Mouse (Mus musculus) kidney, adult 18-20 months (tissue): ENCODE measurements around the gene Pou6f1.
"Not testable (repeated sequence)": the region's sequence is repeated elsewhere in the genome, so short reads cannot be mapped to it uniquely, and the experiment has no call there.

Experiments used
- DNase-seq: peaks from one replicate; pipeline ENCODE4 v3.0.0; 2021

The Pou6f1 gene

DNA sequence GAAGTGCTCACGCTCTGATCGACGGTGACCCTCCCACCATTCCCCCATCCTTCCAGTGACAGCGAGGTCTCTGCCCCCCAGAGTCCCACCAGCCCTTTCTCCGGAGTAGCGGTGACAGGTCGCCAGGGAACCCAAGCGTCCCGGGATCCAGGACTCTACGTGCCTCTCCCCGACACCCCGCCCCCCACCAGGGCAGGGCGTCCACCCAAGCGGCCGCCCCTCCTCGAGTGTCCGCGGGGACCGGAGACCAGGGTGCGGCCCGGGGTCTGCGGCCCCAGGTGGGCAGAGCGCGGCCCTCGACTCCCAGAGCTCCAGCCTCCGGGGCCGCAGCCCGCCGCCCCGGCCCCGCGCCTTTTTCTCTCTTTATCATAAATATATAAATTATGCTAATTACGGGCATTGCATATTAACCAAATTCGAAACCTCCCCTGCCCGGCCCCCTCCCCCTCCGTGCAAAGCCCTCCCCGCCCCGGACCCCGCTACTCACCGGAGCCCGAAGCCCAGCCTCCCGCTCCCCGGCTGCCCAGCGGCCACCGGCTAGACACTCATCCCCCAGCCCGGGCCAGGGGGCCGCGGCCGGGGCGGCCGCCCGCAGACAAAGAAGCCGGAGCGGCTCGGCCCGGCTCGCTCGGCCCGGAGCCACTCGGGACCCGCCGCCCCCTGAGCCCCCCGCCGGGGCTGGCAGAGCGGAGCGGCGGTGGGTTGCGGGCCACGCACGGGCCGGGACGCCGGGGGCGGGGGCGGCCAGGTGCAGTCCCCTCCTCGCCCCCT is at the start of gene Pou6f1:
Gene Pou6f1, minus strand, starts transcription at position 709 of the 771 bp plus-strand sequence.
- peak; percentile 80 for DNase-seq

DNA sequence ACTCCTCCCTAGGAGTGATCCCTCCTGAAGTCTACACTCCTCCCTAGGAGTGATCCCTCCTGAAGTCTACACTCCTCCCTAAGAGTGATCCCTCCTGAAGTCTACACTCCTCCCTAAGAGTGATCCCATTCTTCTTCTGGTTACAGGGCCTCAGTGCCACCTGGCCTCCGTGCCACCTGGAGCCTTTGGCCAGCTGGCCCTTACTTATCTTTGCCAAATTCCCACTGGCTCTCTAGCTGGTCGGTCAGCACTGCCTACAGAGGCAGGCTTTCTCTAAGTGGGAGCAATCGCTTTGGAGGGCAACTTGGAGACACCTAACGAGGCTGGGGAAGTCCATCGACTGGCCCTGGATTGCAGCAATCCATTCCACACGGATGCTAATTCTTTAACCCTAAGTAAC is 46.4 kb upstream of the Pou6f1 start:
- DNase-seq, result no peak

- no peak for DNase-seq
These were observed 42.7 kb upstream of the Pou6f1 start for GRCm38 (mm10) chr15:100642451-100642850.

DNA sequence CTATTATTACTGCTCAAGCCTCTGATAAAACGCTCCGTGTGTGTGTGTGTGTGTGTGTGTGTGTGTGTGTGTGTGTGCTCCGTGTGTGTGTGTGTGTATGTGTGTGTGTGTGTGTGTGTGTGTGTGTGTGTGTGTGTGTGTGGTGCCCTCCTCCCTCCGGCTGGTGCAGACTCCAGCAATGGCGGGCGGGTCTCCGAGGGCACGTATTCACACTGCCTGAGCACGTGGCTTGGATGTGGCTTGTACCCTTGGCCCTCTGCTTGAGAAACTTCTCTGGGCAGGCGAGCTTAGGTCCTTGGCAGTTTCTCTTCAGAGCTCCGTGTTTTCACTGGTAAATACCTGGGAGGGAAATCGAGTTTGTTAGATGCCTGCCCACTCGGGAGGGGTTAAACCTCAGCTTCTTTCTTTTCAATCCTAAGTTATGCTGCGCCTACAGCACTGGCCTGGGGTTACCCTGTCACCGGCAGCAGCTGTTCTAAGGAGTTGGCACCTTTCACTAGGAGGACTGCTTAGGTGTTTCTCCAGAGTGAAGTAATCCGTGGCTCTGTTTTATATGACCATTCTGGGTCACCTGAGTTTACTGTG is 41.5 kb upstream of the Pou6f1 start:
- peak; percentile 35 for DNase-seq

DNA sequence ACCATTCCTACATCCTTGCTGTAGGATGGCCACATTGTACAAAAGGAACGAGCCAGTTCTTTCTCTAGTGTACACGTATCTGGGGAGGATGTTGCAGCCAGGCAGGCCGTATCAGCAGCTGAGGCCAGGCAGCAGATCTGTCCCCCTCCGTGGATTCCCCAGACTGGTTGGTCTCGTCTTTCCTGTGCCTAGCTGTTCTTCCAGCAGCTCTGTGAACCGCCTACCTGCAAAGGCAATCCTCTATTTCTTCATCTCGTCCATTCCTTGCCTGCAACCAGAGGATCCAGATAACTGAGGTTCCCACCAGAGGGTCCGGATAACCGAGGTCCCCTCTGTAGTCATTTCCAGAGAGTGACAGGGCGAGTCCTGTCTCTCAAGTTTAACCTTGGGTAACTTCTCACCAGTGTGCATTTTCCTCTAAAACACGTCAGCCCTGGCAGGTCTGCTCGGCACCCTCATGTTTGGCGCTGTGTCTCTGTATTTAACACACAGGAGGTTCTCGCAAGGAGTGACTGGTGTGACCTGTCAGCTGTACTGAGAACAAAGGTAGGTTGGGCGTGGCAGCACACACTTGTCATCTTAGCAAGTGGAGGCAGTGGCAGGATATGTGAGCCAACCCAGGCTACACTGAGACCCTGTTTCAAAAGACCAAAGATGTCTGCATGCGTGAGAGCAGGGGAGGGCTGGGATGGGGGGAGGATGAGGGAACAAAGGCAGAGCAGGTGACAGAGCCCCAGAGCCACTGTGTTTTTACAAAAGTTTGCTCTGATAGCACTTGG is 40.4 kb upstream of the Pou6f1 start:
- no peak for DNase-seq

- peak; percentile 63 for DNase-seq
These were observed 37.9 kb upstream of the Pou6f1 start for GRCm38 (mm10) chr15:100637661-100638060.

DNA sequence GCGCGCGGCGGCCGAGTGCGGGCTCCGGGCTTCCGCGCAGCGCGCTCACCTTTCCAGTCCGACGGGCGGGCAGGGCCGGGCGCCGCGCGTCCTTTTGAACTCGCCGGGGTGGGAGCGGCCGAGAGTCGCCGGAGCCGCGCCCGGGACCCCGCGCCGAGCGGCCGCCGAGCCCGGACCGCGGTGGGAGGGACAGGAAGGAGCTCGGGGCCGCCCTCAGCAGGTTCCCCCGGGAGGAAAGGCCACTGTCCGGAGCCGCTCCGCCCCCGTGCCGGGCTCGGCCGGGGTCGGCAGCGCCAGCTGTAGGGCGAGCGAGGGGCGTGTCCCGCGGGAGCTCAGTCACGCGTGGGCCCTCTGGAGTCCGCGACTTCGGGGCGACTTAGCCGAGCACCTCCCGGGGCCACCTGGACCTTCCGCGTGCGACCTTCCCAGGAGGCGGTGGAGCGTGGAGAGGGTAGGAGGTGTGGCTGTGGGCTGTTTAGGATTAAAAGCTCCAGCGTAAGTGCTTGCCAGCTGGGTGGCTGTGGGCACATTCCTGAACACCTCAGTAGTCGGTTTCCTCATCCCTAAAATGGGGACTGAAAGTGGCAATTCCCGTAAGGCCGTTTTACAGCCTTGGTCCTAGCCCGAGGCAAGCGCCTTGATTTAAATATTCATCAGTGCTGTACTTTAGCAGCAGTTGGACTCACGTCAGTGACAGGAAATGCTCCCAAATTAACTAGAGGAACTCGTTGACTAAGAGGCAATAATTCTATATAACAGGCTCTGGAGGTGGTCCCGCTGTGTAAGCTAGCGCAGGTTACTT is 37.1 kb upstream of the Pou6f1 start, which contains the start of gene Smagp:
Gene Smagp, minus strand, starts transcription at position 241 of the 802 bp plus-strand sequence.
- peak; percentile 88 for DNase-seq

DNA sequence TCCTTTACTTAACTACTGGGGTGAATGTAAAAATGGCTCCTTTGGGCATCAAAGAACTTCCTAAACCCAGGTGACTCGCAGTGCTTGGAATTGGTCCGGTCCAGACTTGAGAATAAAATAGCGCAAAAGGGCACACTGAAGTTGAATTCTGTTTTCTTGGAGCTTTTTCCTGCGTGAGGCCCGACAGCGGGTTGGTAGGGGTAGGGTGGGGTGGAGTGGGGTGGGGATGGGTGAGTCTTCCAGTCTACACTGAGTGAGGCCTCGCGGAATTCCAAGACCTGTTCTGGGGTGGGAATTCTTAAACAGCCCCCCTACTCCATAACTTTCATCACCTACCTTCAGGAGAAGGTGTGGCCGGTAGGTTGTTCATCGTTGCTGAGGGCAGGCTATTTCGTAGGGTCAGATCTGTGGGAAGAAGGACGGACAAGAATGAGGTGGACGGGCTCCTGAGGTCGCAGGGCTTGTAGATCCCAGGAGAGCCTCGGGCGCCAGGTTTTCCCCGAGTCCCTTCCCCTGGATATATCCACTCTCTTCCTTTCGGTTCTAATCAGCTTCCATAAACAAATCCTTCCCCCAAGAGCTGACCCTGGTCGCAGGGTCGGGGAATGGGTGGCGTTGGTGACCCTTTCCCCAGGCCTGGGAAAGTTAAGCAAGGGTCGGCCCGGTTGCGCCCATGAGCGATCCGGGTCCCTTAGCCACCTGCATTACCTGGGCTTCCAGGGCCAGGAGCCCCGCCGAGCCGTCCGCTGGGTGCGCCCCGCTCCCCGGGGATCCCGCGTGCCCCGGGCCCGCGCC is 36.3 kb upstream of the Pou6f1 start:
- no peak for DNase-seq

DNA sequence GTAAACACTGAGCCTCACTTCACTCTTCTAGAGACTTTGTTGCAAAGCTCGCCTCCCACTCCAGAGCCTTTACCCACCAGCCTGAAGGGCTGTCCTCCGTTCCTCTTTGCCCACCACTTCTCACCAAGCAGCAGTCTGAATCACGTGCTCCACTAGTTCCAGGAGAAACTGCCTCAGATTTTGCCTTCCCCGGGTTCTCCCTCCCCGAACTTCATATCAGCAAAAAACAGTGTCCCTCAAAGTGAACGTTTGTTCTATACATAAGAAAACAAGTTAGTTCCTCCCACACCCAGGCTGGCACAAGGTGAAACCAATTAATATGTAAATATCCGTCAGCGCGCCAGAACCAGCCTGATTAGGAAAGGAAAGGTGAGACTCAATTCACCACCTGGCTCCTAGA is 35.5 kb upstream of the Pou6f1 start:
- peak; percentile 23 for DNase-seq

GRCm38 (mm10) chr15:100633341-100633740 is 33.6 kb upstream of the Pou6f1 start:
- no peak for DNase-seq

DNA sequence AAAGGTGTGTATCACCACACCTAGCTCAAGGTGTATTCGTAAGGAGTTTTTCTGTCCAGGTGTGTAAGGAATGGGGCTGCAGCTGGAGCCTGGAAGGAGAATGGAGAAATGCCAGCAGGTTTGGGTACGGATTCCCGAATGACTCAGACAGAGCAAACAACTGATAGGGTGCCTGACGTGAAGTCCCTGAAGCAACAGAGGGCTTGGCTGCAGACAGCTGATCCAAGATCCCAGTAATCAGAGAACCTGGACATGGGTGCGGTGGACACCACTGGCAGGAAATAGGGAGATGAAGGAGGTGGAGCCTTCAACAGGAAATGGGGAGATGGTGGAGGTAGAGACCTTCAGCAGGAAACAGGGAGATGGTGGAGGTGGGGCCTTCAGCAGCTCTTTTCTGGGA is 32.5 kb upstream of the Pou6f1 start:
- DNase-seq, result no peak

GRCm38 (mm10) chr15:100631454-100632170 is 31.8 kb upstream of the Pou6f1 start:
- DNase-seq, result no peak

DNA sequence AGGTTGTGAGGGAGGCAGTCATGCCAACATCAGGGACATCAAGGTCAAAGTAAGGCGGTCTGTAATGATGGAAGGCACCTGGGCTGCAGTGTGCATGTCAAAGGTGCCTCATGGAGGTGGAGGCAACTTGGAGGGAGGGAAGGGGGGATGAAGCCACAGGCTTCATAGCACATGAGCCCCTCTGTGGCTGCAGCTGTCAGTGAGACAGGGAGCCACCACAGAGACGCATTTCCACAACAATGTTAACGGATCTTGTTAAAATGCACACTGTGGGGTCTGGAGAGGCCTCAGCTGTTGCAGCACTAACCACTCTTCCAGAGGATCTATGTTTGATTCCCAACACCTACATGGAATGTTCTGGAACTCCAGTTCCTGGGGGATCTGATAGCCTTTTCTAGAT is 30.3 kb upstream of the Pou6f1 start:
- DNase-seq, result no peak

DNA sequence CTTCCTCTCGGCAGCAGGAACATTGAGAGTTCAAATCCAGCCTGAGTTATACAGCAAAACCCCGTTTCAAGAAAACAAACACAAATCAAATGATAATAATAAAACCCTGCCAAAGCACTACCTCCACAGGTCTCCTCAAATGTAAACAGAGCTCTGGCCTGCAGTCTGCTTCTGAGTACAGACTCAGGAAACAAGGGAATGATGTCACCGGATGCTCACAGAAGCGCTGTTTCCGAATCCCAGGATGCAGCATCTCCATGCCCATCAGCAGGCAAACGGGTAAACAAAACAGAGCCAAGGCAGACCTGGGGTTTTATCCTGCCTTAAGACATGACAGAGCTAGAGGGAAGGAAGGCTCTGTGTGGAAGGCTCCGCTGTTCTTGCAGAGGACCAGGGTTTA is 29.0 kb upstream of the Pou6f1 start:
- DNase-seq, result no peak

GRCm38 (mm10) chr15:100627774-100628370 is 28.1 kb upstream of the Pou6f1 start:
- DNase-seq, result no peak

DNA sequence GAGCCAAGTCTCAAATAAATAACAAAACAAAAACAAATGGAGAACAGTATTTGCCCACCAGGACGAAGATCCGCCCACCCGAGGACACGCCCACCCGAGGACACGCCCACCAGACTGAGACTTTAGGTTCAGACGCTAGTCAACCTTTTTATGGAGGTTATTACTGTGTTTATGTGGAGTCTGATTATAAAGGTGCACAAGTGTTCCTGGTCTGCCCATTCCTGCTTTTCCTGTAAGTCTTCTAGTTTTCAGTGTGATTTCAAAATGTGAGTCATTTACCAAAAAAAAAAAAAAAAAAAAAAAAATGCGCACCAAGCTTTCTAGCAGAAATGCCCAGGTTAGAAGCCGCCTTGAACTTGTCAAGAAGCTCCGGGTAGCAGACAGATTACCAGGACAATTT is 27.5 kb upstream of the Pou6f1 start:
- DNase-seq, result no peak

- DNase-seq, result no peak
These were observed 24.7 kb upstream of the Pou6f1 start for GRCm38 (mm10) chr15:100624435-100624834.

- no peak for DNase-seq
These were observed 24.0 kb upstream of the Pou6f1 start for GRCm38 (mm10) chr15:100623754-100624153.

- DNase-seq, result no peak
These were observed 22.4 kb upstream of the Pou6f1 start for GRCm38 (mm10) chr15:100622164-100622563.

GRCm38 (mm10) chr15:100621671-100622070 is 21.9 kb upstream of the Pou6f1 start:
- DNase-seq, result not testable (repeated sequence)

- DNase-seq, result no peak
These were observed 19.4 kb upstream of the Pou6f1 start for GRCm38 (mm10) chr15:100619200-100619599.
